Mouse (Mus musculus): ENCODE data around the gene Gbp4.
"Not testable (repeated sequence)": the region's sequence is repeated elsewhere in the genome, so short reads cannot be mapped to it uniquely, and the experiment has no call there.

GRCm38 (mm10) chr5:105109775-105110174 is 29.6 kb downstream of the Gbp4 start:
- TF ChIP-seq CTCF (conservative IDR thresholded peaks at IDR 0.05 in 1 of 2, IDR thresholded peaks at IDR 0.05 in 1 of 2; ENCODE audit: low read depth in 2 of 2, low read length in 2 of 2); BHLHE40 (IDR thresholded peaks at IDR 0.05; ENCODE audit: low read depth, low read length); EP300 (IDR thresholded peaks at IDR 0.05; ENCODE audit: low read length); SMC3 (IDR thresholded peaks at IDR 0.05; ENCODE audit: low read depth, low read length); ZNF384 (IDR thresholded peaks at IDR 0.05; ENCODE audit: low read depth, low read length); ETS1 (conservative IDR thresholded peaks at IDR 0.05; ENCODE audit: low read depth, low read length); RAD21 (IDR thresholded peaks at IDR 0.05; ENCODE audit: low read depth, low read length); MAX (IDR thresholded peaks at IDR 0.05; ENCODE audit: low read length): not testable (repeated sequence)
